Comparison of ENCODE assay signal across 8 mouse cellular contexts in the genomic region with DNA sequence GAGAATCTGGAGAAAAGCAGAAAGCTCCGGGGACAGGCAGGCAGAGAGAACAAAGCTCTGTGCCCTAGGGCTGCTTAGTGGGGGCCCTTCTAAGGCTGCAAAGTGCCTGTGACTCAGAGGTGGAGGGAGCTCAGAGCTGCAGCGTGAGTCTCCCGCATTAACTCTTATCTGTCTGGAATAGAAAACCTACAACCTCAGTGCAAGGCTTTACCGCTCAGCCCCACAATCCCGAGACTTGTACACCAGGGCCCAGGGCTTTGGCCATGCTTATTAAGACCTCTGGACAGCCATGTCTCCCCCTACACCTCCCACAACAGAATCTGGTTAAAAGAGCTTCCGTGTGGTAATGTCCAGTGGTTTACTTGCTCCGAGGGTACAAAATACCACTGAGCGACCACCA. TPM values are rescaled to one million over a fixed set of nuclear protein-coding genes. Genes with fewer than 3 reads are reported as not detected.
A peak's percentile ranks its signal among the peaks of the same experiment; 100 is the strongest.
DNase-seq lines count a peak whose midpoint lies in the region; ATAC-seq and TF ChIP-seq lines count a peak whose summit lies in the region.

No protein-coding gene starts in this region.

- intact Hi-C loops in heart, postnatal 36 days (cut with DNase I) = loop anchor here (5.0 kb wide), 1 partner anchor 280 kb away; the partner anchor contains the start of gene Ccl17

- peak overlapping the region; percentile 62 for H3K4me3 ChIP-seq in heart, postnatal 0 days (ENCODE audit: low read depth, low read length)
- peak overlapping the region; percentile 63 for H3K4me3 ChIP-seq in hindbrain, postnatal 0 days (ENCODE audit: low read length)
- H3K4me3 ChIP-seq in neural tube, embryonic 11.5 days (ENCODE audit: low read depth, low read length) = peak overlapping the region; percentile 62
- H3K4me3 ChIP-seq in lung, adult 2 months (replicated peaks; ENCODE audit: extremely low read depth, low read depth, low read length) = no peak overlapping the region

- TF ChIP-seq POLR2A in brain, embryonic 14.5 days (IDR thresholded peaks at IDR 0.05; ENCODE audit: borderline replicate concordance, extremely low read depth, insufficient read depth, insufficient read length, poor library complexity, severe bottlenecking) = no peak
- TF ChIP-seq POLR2A in lung, adult 2 months (IDR thresholded peaks at IDR 0.05; ENCODE audit: borderline replicate concordance, extremely low read depth, low read depth, low read length) = no peak

- H3K36me3 ChIP-seq in heart, postnatal 0 days (replicated peaks; ENCODE audit: control insufficient read depth, insufficient read depth, low read length) = no peaks in the 10 kb centered on the region
- H3K36me3 ChIP-seq in hindbrain, postnatal 0 days (ENCODE audit: insufficient read depth, low read length) = no peaks in the 10 kb centered on the region
- H3K36me3 ChIP-seq in neural tube, embryonic 11.5 days (ENCODE audit: control insufficient read depth, insufficient read depth, low read length) = no peaks in the 10 kb centered on the region

- peak overlapping the region; percentile 89; the same call in 1 of the 2 replicates for H3K4me2 ChIP-seq in heart, postnatal 0 days (ENCODE audit: low read depth, low read length)
- H3K4me2 ChIP-seq in hindbrain, postnatal 0 days (ENCODE audit: low read depth, low read length) = peak overlapping the region; percentile 96
- H3K4me2 ChIP-seq in neural tube, embryonic 11.5 days (ENCODE audit: low read depth) = peak overlapping the region; percentile 93

- H3K9ac ChIP-seq in heart, postnatal 0 days (replicated peaks; ENCODE audit: low read depth, low read length) = no peak overlapping the region
- peak overlapping the region; percentile 72 for H3K9ac ChIP-seq in hindbrain, postnatal 0 days (replicated peaks; ENCODE audit: low read length)
- no peak overlapping the region for H3K9ac ChIP-seq in neural tube, embryonic 11.5 days (ENCODE audit: low read length)

- DNase-seq in heart, postnatal 0 days (ENCODE audit: low spot score) = no peak
- no peak for DNase-seq in heart, postnatal 36 days
- peak; percentile 64 for DNase-seq in brain, embryonic 14.5 days (ENCODE audit: low read depth)
- DNase-seq in hindbrain, postnatal 0 days (ENCODE audit: low spot score) = peak; percentile 40
- DNase-seq in neural tube, embryonic 11.5 days (ENCODE audit: low spot score) = peak; percentile 37
- no peak for DNase-seq in spleen, adult 18-20 months
- DNase-seq in lung, adult 2 months = no peak

- no peak for TF ChIP-seq CTCF in heart, postnatal 0 days (IDR thresholded peaks at IDR 0.05; ENCODE audit: low read depth)
- TF ChIP-seq CTCF in brain, embryonic 14.5 days (IDR thresholded peaks at IDR 0.05; ENCODE audit: borderline replicate concordance, extremely low read depth, insufficient read depth, insufficient read length) = no peak
- no peak for TF ChIP-seq CTCF in hindbrain, postnatal 0 days (IDR thresholded peaks at IDR 0.05; ENCODE audit: low read depth)
- TF ChIP-seq CTCF in lung, adult 2 months (IDR thresholded peaks at IDR 0.05; ENCODE audit: insufficient read depth, low read length) = no peak

- peaks cover 5% of the 10 kb centered on the region; the same call in 1 of the 2 replicates for H3K4me1 ChIP-seq in heart, postnatal 0 days (ENCODE audit: control insufficient read depth, insufficient read depth)
- H3K4me1 ChIP-seq in hindbrain, postnatal 0 days (ENCODE audit: insufficient read depth, low read length) = peaks cover 18% of the 10 kb centered on the region
- no peaks in the 10 kb centered on the region; the same call in 1 of the 2 replicates for H3K4me1 ChIP-seq in neural tube, embryonic 11.5 days (ENCODE audit: control insufficient read depth, insufficient read depth, low read length)
- no peaks in the 10 kb centered on the region for H3K4me1 ChIP-seq in lung, adult 2 months (ENCODE audit: control insufficient read depth, insufficient read depth, low read length)

- no peaks in the 10 kb centered on the region for H3K9me3 ChIP-seq in heart, postnatal 0 days (replicated peaks; ENCODE audit: control insufficient read depth, low read length)
- H3K9me3 ChIP-seq in hindbrain, postnatal 0 days (ENCODE audit: low read length) = no peaks in the 10 kb centered on the region
- H3K9me3 ChIP-seq in neural tube, embryonic 11.5 days (ENCODE audit: control insufficient read depth, low read length) = no peaks in the 10 kb centered on the region

- WGBS in heart, postnatal 0 days = 10% methylated on average over 8 of the region's 8 CpGs
- 5% methylated on average over 8 of the region's 8 CpGs for WGBS in hindbrain, postnatal 0 days
- 2% methylated on average over 8 of the region's 8 CpGs for WGBS in neural tube, embryonic 11.5 days
- WGBS in lung, adult 2 months = 35% methylated on average over 8 of the region's 8 CpGs

- no peak for ATAC-seq in heart, postnatal 0 days (ENCODE audit: insufficient read depth, low read depth)
- no peak for ATAC-seq in hindbrain, postnatal 0 days
- ATAC-seq in neural tube, embryonic 11.5 days (ENCODE audit: insufficient read depth, low FRiP score, low TSS enrichment) = no peak
- no peak for ATAC-seq in activated CD4-positive, CD25-positive, alpha-beta regulatory T cell, adult 4 months

- peaks cover 37% of the 10 kb centered on the region for H3K27me3 ChIP-seq in heart, postnatal 0 days (ENCODE audit: control insufficient read depth, insufficient read depth, low read length)
- H3K27me3 ChIP-seq in hindbrain, postnatal 0 days (ENCODE audit: insufficient read depth, low read length) = no peaks in the 10 kb centered on the region
- H3K27me3 ChIP-seq in neural tube, embryonic 11.5 days (ENCODE audit: control insufficient read depth, insufficient read depth, low read length) = peaks cover 27% of the 10 kb centered on the region

- no peak for TF ChIP-seq EP300 in heart, postnatal 0 days (IDR thresholded peaks at IDR 0.05; ENCODE audit: low read depth)

- H3K27ac ChIP-seq in heart, postnatal 0 days (ENCODE audit: low read depth) = no peak overlapping the region
- H3K27ac ChIP-seq in hindbrain, postnatal 0 days = peak overlapping the region; percentile 36; the same call in 1 of the 2 replicates
- H3K27ac ChIP-seq in neural tube, embryonic 11.5 days (ENCODE audit: low read depth, low read length) = no peak overlapping the region

RNA-seq across cellular contexts. Expression of gene Cpne2, which starts 0.8 kb away (rescaled TPM):
- 11.7 and 12.7 TPM in 2 replicates for total RNA-seq in heart, postnatal 0 days (2014; rRNA removed; ENCODE audit: low replicate concordance)
- polyA plus RNA-seq in heart, postnatal 0 days (2015; fragmentation: Nextera tagmentation; extraction: Ambion mirVana) = 3.7 and 4.5 TPM in 2 replicates
- 1 to 10 TPM; 3.6 to 4.2 TPM for total RNA-seq in heart, postnatal 36 days (2021)
- 30.1 and 31.5 TPM in 2 replicates for polyA plus RNA-seq in brain, embryonic 14.5 days (2012; rRNA removed)
- total RNA-seq in hindbrain, postnatal 0 days (2014; rRNA removed) = 45.5 and 57.8 TPM in 2 replicates
- polyA plus RNA-seq in hindbrain, postnatal 0 days (2015; fragmentation: Nextera tagmentation; extraction: Ambion mirVana) = 33.6 and 39.3 TPM in 2 replicates
- polyA plus RNA-seq in neural tube, embryonic 11.5 days (2014; fragmentation: Nextera tagmentation; extraction: Ambion mirVana) = 9.5 and 11.2 TPM in 2 replicates
- polyA plus RNA-seq in activated CD4-positive, CD25-positive, alpha-beta regulatory T cell, adult 4 months (2017; shearing (Covaris generic)) = 1 to 10 TPM in 1 of 2 experiments, under 1 TPM in 1; 0.79 to 1.7 TPM
- polyA plus RNA-seq in lung, adult 2 months (2012; rRNA removed) = 21.2 and 33.6 TPM in 2 replicates

Comparison
In these comparisons a context has a peak if more than half of its experiments do, and no peak if none do; other contexts are left out.
1. DNase-seq: peak in brain, embryonic 14.5 days (single experiment), hindbrain, postnatal 0 days (single experiment) and neural tube, embryonic 11.5 days (single experiment); none in heart, postnatal 0 days (single experiment), heart, postnatal 36 days (0 of 2), spleen, adult 18-20 months (0 of 2) and lung, adult 2 months (single experiment).
2. Peak in every context shown above with its lines, with median percentiles within 50 percentile points of each other: H3K4me2 ChIP-seq.